Mouse (Mus musculus) testis, postnatal 14 days (tissue): Measurements from ENCODE around the gene Otub1.

Source experiments
- DNase-seq: peaks from one replicate; pipeline ENCODE4 v3.0.0; 2021; ENCODE audit warnings: low spot score

Otub1 gene

GRCm38 (mm10) chr19:7176041-7176696, 29.9 kb downstream of the Otub1 start:
- no peak for DNase-seq

GRCm38 (mm10) chr19:7172051-7172866, 33.9 kb downstream of the Otub1 start:
- no peak for DNase-seq

GRCm38 (mm10) chr19:7171447-7171846, 34.7 kb downstream of the Otub1 start:
- DNase-seq, result no peak

- no peak for DNase-seq
These were observed 35.2 kb downstream of the Otub1 start for GRCm38 (mm10) chr19:7170916-7171315.

- DNase-seq, result peak; percentile 79
These were observed 37.7 kb downstream of the Otub1 start for GRCm38 (mm10) chr19:7168423-7168822.

- DNase-seq, result no peak
These were observed 39.3 kb downstream of the Otub1 start for GRCm38 (mm10) chr19:7166767-7167166.

- no peak for DNase-seq
These were observed 39.9 kb downstream of the Otub1 start for GRCm38 (mm10) chr19:7166200-7166711.

- no peak for DNase-seq
These were observed 40.5 kb downstream of the Otub1 start for GRCm38 (mm10) chr19:7165509-7166199.

- peak; percentile 48 for DNase-seq
These were observed 41.2 kb downstream of the Otub1 start for GRCm38 (mm10) chr19:7164820-7165323.

GRCm38 (mm10) chr19:7164238-7164637, 41.9 kb downstream of the Otub1 start:
- DNase-seq, result no peak

GRCm38 (mm10) chr19:7161064-7161463, 45.1 kb downstream of the Otub1 start:
- DNase-seq, result no peak

- DNase-seq, result no peak
These were observed 45.8 kb downstream of the Otub1 start for GRCm38 (mm10) chr19:7160151-7160906.

GRCm38 (mm10) chr19:7157734-7158133, 48.4 kb downstream of the Otub1 start:
- no peak for DNase-seq

GRCm38 (mm10) chr19:7155196-7155595, 50.9 kb downstream of the Otub1 start:
- peak; percentile 75 for DNase-seq

GRCm38 (mm10) chr19:7153232-7153631, 52.9 kb downstream of the Otub1 start:
- DNase-seq, result no peak

- no peak for DNase-seq
These were observed 54.0 kb downstream of the Otub1 start for GRCm38 (mm10) chr19:7151927-7152653.

- DNase-seq, result no peak
These were observed 54.7 kb downstream of the Otub1 start for GRCm38 (mm10) chr19:7151300-7151926.

- DNase-seq, result no peak
These were observed 56.9 kb downstream of the Otub1 start for GRCm38 (mm10) chr19:7149158-7149685.

GRCm38 (mm10) chr19:7148541-7149085, 57.5 kb downstream of the Otub1 start:
- no peak for DNase-seq
